Mouse (Mus musculus) heart, postnatal 0 days (tissue): ENCODE results near the gene Otulinl.

ENCODE experiments used
- CTCF ChIP-seq: IDR thresholded peaks from 2 replicates; pipeline ENCODE4 v1.5.1; 2016; ENCODE audit warnings: antibody characterized with exemption, control low read depth, low read depth
- EP300 ChIP-seq: IDR thresholded peaks from 2 replicates; pipeline ENCODE4 v1.6.1; 2016; ENCODE audit warnings: antibody characterized with exemption, low read depth

DNA sequence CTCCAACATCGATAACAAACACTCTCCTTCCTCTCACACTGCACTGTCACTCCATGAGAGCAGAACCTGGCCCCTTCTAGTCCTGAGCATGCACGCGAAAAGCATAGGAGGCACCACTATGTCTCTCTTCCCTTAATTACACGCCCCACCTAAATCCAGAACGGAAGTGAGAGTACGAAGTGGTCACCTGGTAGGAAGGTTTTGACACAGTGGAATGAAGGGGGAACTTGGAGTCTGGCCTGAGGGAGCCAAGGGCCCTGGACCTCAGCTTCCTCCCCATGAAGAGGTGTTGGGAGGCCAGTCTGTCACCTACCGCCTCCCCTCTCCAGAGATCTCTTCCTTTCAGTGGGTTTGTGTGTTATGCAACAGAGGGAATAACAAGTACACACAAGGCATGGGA, 6.3 kb downstream of the Otulinl start:
- TF ChIP-seq EP300 (no peak), CTCF (no peak)
